Mouse (Mus musculus) olfactory bulb, adult 2 months (tissue): ENCODE measurements around the gene Asf1b. TPM values are rescaled to one million over a fixed set of nuclear protein-coding genes. Genes with fewer than 3 reads are reported as not detected.

Source experiments
- H3K27ac ChIP-seq: fragments of 200-500 bp; 2 replicates; pipeline ENCODE4 v1.5.1; 2012; ENCODE audit warnings: low read depth, low read length; ENCODE audit not compliant: insufficient read depth
- H3K4me1 ChIP-seq: fragments of 200-500 bp; 2 replicates; pipeline ENCODE4 v1.6.1; 2012; ENCODE audit warnings: low read length; ENCODE audit not compliant: control insufficient read depth, insufficient read depth
- H3K4me3 ChIP-seq: fragments of 200-500 bp; 2 replicates; pipeline ENCODE4 v1.5.1; 2012; ENCODE audit warnings: mild to moderate bottlenecking, low read depth, low read length, moderate library complexity; ENCODE audit not compliant: insufficient read depth
- CTCF ChIP-seq: fragments of 200-500 bp; IDR thresholded peaks from 2 replicates; pipeline ENCODE4 v1.5.1; 2012; ENCODE audit warnings: low read depth, mild to moderate bottlenecking, low read length, moderate library complexity; ENCODE audit not compliant: insufficient read depth
- POLR2A ChIP-seq: fragments of 200-500 bp; IDR thresholded peaks from 2 replicates; pipeline ENCODE4 v1.6.1; 2012; ENCODE audit warnings: mild to moderate bottlenecking, low read depth, low read length, moderate library complexity; ENCODE audit not compliant: insufficient read depth
- WGBS: fragments of 180-500 bp; shearing (Covaris S2); methylation state at CpG from one replicate; pipeline ENCODE4 v1.1.7; 2018; 5-methylcytosine and 5-hydroxymethylcytosine counted together
- polyA plus RNA-seq: library from polyadenylated mRNA; stranded (reverse); fragments of >200 nt; gene quantifications from 2 replicates; pipeline ENCODE4 v1.2.4, GENCODE M21; 2012; ENCODE audit warnings: low replicate concordance; ENCODE audit not compliant: missing spikeins, insufficient read depth, insufficient read length

Asf1b gene
- polyA plus RNA-seq, 1 experiment = not detected

DNA sequence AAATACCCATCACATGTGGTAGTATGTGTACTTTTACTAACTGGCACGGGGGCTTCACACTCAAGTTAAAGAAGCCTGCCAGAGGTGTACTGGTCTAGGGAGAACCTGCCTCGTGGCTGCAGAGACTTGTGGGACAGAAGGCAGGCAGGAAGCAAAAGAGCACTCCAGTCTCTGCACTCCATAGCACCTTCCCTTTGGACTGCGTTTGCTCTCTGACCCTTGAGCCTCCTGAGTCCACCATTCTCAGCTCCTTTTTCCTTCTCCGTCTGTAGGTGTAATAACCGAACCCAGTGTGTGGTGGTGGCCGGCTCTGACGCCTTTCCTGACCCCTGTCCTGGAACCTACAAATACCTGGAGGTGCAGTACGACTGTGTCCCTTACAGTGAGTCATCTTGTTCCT is 32.6 kb upstream of the Asf1b start:
- H3K27ac ChIP-seq = no peak overlapping the region
- peaks cover 15% of the 10 kb centered on the region for H3K4me1 ChIP-seq
- no peak for TF ChIP-seq POLR2A
- no peak for TF ChIP-seq CTCF
- H3K4me3 ChIP-seq = no peak overlapping the region
- WGBS = 90% methylated on average over 8 of the region's 8 CpGs

DNA sequence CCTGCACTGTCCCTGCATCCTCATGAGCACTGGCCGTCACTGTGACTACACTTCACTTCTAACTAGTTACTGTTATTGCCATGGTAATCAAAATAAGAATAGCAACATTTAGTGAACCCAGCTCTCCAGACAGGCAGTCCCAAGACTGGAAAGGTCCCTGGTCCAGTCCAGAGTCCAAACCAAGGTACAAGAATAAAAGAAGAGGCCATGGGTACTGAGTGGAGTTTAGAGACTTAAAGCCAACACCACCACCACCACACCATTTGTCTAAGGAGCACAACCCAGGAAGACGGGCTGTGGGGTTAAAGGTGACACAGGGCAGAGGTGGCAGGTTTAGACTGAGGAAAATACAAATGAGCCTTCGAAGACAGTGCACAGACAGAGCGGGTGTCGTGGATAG is 30.7 kb upstream of the Asf1b start:
- WGBS = 91% methylated on average over 5 of the region's 5 CpGs
- H3K27ac ChIP-seq = no peak overlapping the region
- H3K4me1 ChIP-seq = peaks cover 9% of the 10 kb centered on the region
- TF ChIP-seq CTCF (no peak), POLR2A (no peak)
- no peak overlapping the region for H3K4me3 ChIP-seq

DNA sequence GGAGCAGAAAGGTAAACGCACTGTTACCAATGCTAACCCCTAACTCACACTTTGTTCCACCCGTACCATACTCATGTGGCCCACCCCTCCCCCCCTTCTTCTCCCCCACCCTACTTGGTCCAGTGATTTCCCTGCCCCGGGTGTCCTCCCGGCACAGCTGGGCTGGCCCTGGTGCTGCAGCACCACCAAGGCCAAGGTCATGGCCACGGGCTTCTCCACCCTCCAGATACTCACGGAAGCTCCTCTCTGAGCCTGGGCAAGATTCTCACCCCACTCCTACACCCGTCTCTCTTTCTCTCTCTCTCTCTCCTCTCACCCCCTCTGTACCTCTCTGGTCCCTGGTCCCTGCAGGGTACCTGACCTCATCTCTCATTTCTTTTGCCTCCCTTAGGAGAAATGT is 29.0 kb upstream of the Asf1b start:
- 74% methylated on average over 7 of the region's 7 CpGs for WGBS
- Histone ChIP-seq H3K4me1 (no peaks in the 10 kb centered on the region), H3K4me3 (no peak overlapping the region), H3K27ac (no peak overlapping the region)
- TF ChIP-seq POLR2A (no peak), CTCF (no peak)

DNA sequence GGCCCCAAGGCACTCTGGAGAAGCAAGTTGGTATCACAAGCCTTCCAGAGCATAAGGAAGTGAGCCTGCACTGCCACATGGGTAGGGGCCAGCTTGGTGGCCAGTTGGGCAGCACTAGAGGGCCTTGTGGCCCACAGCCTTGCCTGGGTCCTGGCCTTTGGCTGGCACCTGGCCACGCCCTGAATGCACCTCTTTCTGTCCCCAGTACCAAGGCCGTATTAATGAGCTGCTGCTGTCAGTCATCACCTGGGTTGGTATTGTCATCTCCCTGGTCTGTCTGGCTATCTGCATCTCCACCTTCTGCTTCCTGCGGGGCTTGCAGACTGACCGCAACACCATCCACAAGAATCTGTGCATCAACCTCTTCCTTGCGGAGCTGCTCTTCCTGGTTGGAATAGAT is 21.1 kb upstream of the Asf1b start:
- no peak overlapping the region for H3K27ac ChIP-seq
- H3K4me1 ChIP-seq = no peaks in the 10 kb centered on the region
- 80% methylated on average over 5 of the region's 5 CpGs for WGBS
- TF ChIP-seq POLR2A (no peak), CTCF (no peak)
- no peak overlapping the region for H3K4me3 ChIP-seq

DNA sequence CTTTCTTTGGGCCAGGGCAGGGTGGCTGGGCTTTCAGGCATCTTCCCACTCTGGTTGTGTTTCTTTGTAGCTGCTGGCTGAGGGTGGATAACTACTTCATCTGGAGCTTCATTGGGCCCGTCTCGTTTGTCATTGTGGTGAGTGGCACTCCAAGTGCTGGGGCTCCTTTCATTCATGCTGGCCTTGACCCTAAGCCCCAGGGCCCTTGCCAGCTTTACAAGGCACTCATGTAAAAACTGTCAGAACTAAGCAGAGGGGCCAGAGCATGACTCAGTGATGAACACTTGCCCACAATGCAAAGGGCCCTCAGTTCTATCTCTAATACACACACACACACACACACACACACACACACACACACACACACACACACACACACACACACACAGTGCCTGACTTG is 20.3 kb upstream of the Asf1b start:
- no peak overlapping the region for H3K4me3 ChIP-seq
- no peaks in the 10 kb centered on the region for H3K4me1 ChIP-seq
- WGBS = 51% methylated on average over 2 of the region's 2 CpGs
- H3K27ac ChIP-seq = no peak overlapping the region
- TF ChIP-seq POLR2A (no peak), CTCF (no peak)

DNA sequence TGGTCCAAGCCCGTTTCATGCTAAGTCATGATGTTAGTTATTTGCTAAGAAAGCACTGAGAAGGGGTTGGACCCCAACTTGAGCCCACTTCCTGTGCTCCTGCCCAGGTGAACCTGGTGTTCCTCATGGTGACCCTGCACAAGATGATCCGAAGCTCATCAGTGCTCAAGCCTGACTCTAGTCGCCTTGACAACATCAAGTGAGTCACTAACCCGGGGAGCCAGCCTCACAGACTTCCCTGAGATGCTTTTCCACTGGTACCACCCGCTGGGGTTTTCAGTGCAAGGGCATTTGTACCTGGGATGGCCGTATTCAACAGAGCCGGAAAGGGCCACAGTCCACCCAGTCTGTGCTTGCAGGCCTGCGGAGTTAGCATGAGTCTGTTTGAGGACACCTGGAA is 19.9 kb upstream of the Asf1b start:
- 84% methylated on average over 8 of the region's 8 CpGs for WGBS
- H3K27ac ChIP-seq = no peak overlapping the region
- H3K4me1 ChIP-seq = no peaks in the 10 kb centered on the region
- TF ChIP-seq POLR2A (no peak), CTCF (no peak)
- no peak overlapping the region for H3K4me3 ChIP-seq

DNA sequence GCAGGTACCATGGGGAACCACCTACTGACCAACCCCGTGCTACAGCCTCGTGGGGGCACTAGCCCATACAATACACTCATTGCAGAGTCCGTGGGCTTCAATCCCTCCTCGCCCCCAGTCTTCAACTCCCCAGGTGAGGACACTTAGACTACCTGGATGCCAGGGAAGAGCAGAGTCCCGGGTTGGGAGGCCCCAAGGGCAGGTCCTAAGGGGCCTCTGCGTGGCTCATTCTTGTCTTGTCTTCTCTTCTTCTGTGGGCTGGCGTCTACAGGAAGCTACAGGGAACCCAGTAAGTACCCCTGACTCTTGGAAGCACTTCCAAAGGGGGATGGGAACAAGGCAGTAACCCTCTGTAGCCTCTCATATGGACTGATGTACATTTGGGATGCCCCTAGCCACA is 17.7 kb upstream of the Asf1b start:
- TF ChIP-seq CTCF (no peak), POLR2A (no peak)
- H3K4me1 ChIP-seq = no peaks in the 10 kb centered on the region
- no peak overlapping the region for H3K4me3 ChIP-seq
- no peak overlapping the region for H3K27ac ChIP-seq
- 91% methylated on average over 7 of the region's 7 CpGs for WGBS

DNA sequence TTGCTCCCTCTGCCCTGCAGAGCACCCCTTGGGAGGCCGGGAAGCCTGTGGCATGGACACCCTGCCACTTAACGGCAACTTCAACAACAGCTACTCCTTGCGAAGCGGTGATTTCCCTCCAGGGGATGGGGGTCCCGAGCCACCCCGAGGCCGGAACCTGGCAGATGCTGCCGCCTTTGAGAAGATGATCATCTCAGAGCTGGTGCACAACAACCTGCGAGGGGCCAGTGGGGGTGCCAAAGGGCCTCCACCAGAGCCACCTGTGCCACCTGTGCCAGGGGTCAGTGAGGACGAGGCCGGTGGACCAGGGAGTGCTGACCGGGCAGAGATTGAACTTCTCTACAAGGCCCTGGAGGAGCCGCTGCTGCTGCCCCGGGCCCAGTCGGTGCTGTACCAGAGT is 17.0 kb upstream of the Asf1b start:
- WGBS = 93% methylated on average over 15 of the region's 15 CpGs
- Histone ChIP-seq H3K27ac (no peak overlapping the region), H3K4me3 (no peak overlapping the region), H3K4me1 (no peaks in the 10 kb centered on the region)
- TF ChIP-seq CTCF (no peak), POLR2A (no peak)

DNA sequence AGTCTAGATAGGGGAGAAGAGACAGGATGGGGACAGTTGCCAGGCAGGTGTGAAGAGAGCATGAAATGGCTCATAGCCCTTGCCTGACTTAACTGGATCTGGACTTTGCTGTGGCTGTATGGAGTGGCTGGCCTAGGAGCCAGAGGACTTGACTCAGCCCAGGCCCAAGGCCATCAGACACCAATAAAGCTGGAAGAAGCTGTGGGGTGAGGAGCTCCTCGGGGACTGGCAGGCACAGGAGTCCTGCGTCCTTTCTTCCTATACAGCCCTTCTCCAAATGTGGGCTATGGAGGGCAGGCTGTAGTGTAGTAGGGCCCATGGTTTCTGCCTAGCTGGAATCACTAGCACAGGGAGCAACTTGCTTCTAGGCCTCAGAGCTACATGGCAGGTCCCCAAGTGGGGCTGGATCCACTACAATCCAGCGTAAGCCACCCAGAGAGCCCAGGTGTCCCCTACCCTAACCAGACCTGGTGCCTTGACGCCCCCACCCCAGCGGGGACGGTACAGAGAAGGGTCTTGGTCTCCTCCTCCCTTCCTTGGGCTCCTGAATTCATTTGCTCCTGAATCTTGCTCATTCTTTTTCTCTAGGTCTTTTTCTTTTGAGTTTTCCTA is 14.1 kb upstream of the Asf1b start:
- no peak for TF ChIP-seq POLR2A
- TF ChIP-seq CTCF = no peak
- 78% methylated on average over 6 of the region's 6 CpGs for WGBS
- H3K4me1 ChIP-seq = no peaks in the 10 kb centered on the region
- H3K4me3 ChIP-seq = no peak overlapping the region
- no peak overlapping the region for H3K27ac ChIP-seq

DNA sequence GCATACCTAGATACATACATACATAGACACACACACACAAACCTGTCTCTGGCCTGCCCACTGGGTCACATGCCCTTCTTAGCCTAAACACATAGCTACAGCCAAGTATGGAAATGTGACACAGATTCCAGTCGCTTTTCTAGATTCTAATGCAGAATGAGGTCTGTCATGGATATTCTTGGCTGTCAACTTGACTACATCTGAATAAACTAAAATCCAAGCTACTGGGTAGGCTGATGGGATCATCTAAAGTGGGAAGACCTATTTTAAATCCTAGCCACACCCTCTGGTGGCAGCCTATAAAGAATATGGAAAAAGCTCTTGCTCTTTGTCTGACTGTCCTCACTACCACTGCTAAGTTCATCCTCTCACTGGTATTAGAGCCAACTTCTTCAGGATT is 12.9 kb upstream of the Asf1b start:
- WGBS = 40% methylated on average over 1 of the region's 1 CpGs
- H3K4me3 ChIP-seq = no peak overlapping the region
- TF ChIP-seq CTCF (no peak), POLR2A (no peak)

More for the DNA sequence above, 12.9 kb upstream of the Asf1b start:
- Histone ChIP-seq H3K4me1 (no peaks in the 10 kb centered on the region), H3K27ac (no peak overlapping the region)
